Mouse (Mus musculus) CH12.LX (cell line): ENCODE results near the gene Ndufb10. TPM values are rescaled to one million over a fixed set of nuclear protein-coding genes. Genes with fewer than 3 reads are reported as not detected.

Source experiments
- DNase-seq: peaks from one replicate; pipeline ENCODE4 v3.0.0-alpha.2; 2013; ENCODE audit errors: extremely low read depth
- H3K27ac ChIP-seq: 2 replicates; pipeline ENCODE4 v1.5.1; 2012; ENCODE audit warnings: low read depth, mild to moderate bottlenecking, control low read depth, moderate library complexity; ENCODE audit not compliant: insufficient read depth
- H3K27me3 ChIP-seq: replicated peaks from 2 replicates; pipeline ENCODE3; 2012; ENCODE audit warnings: inconsistent platforms
- H3K36me3 ChIP-seq, 2 experiments: replicated peaks in 1 of 2; 2 replicates each; pipeline versions ENCODE3 to v1.6.1; 2012; ENCODE audit warnings: inconsistent platforms in 1 of 2, low read length in 1 of 2, mild to moderate bottlenecking in 1 of 2, mixed read lengths in 1 of 2, moderate library complexity in 1 of 2; ENCODE audit not compliant: control insufficient read depth in 1 of 2, insufficient read depth in 1 of 2
- H3K4me1 ChIP-seq, 2 experiments: 2 replicates each; pipeline ENCODE4 v1.6.1; 2012; ENCODE audit warnings: inconsistent platforms in 1 of 2, moderate library complexity in 1 of 2; ENCODE audit not compliant: insufficient read depth in 2 of 2, control insufficient read depth in 1 of 2
- H3K4me2 ChIP-seq: 2 replicates; pipeline ENCODE4 v1.6.1; 2012; ENCODE audit warnings: low read depth, mild to moderate bottlenecking, control low read depth; ENCODE audit not compliant: poor library complexity, insufficient read depth, severe bottlenecking
- H3K4me3 ChIP-seq, 3 experiments: fragments of 150-350 bp in 1 of 3; sonication (generic) in 1 of 3; replicated peaks in 1 of 3; 2 replicates each; pipeline versions ENCODE3 to v1.5.1; 2011 to 2012; ENCODE audit warnings: low read depth in 2 of 3, low read length in 2 of 3, mild to moderate bottlenecking in 2 of 3, moderate library complexity in 2 of 3, control low read depth in 1 of 3, improper control_type of control experiment in 1 of 3, inconsistent platforms in 1 of 3, mixed read lengths in 1 of 3; ENCODE audit not compliant: poor library complexity in 1 of 3
- H3K79me2 ChIP-seq: replicated peaks from 2 replicates; pipeline ENCODE4 v1.6.1; 2012; ENCODE audit warnings: mild to moderate bottlenecking, moderate library complexity; ENCODE audit not compliant: control insufficient read depth, poor library complexity, insufficient read depth, severe bottlenecking; ENCODE audit errors: extremely low read depth
- H3K9ac ChIP-seq: 2 replicates; pipeline ENCODE4 v1.6.1; 2012; ENCODE audit warnings: low read depth, mild to moderate bottlenecking, control low read depth, moderate library complexity; ENCODE audit not compliant: insufficient read depth
- H3K9me3 ChIP-seq: replicated peaks from 2 replicates; pipeline ENCODE3; 2012; ENCODE audit warnings: low read length, inconsistent platforms, mixed read lengths
- BHLHE40 ChIP-seq: IDR thresholded peaks from 2 replicates; pipeline ENCODE4 v1.6.1; 2011; ENCODE audit warnings: mild to moderate bottlenecking, low read depth, low read length, improper control_type of control experiment
- ELF1 ChIP-seq: IDR thresholded peaks from 2 replicates; pipeline ENCODE4 v1.6.1; 2014; ENCODE audit warnings: low read depth, mild to moderate bottlenecking, inconsistent platforms, low read length, improper control_type of control experiment
- JUN ChIP-seq: IDR thresholded peaks from 2 replicates; pipeline ENCODE4 v1.6.1; 2011; ENCODE audit warnings: low read depth, mild to moderate bottlenecking, low read length, improper control_type of control experiment, moderate library complexity; ENCODE audit not compliant: insufficient read depth
- JUND ChIP-seq: conservative IDR thresholded peaks from 2 replicates; pipeline ENCODE4 v1.6.1; 2011; ENCODE audit warnings: low read depth, low read length, improper control_type of control experiment
- MAFK ChIP-seq: IDR thresholded peaks from 2 replicates; pipeline ENCODE4 v1.6.1; 2011; ENCODE audit warnings: low read length, improper control_type of control experiment; ENCODE audit not compliant: insufficient replicate concordance
- MAX ChIP-seq: IDR thresholded peaks from 2 replicates; pipeline ENCODE4 v1.6.1; 2011; ENCODE audit warnings: low read length, improper control_type of control experiment
- MAZ ChIP-seq: IDR thresholded peaks from 2 replicates; pipeline ENCODE4 v1.6.1; 2012; ENCODE audit warnings: low read depth, mild to moderate bottlenecking, inconsistent platforms, low read length, improper control_type of control experiment, moderate library complexity
- MYC ChIP-seq: IDR thresholded peaks from 2 replicates; pipeline ENCODE4 v1.6.1; 2011; ENCODE audit warnings: low read depth, mild to moderate bottlenecking, improper control_type of control experiment, low read length
- NELFE ChIP-seq: IDR thresholded peaks from 2 replicates; pipeline ENCODE4 v1.6.1; 2011; ENCODE audit warnings: low read depth, low read length, improper control_type of control experiment
- NRF1 ChIP-seq: IDR thresholded peaks from 2 replicates; pipeline ENCODE4 v1.6.1; 2014; ENCODE audit warnings: low read depth, mild to moderate bottlenecking, inconsistent platforms, low read length, improper control_type of control experiment, moderate library complexity
- PAX5 ChIP-seq: IDR thresholded peaks from 2 replicates; pipeline ENCODE4 v1.6.1; 2012; ENCODE audit warnings: low read length, inconsistent platforms, mixed read lengths
- POLR2A ChIP-seq: IDR thresholded peaks from 2 replicates; pipeline ENCODE4 v1.6.1; 2011; ENCODE audit warnings: low read depth, mild to moderate bottlenecking, improper control_type of control experiment, low read length
- SMC3 ChIP-seq: IDR thresholded peaks from 2 replicates; pipeline ENCODE4 v1.6.1; 2011; ENCODE audit warnings: low read depth, low read length, improper control_type of control experiment
- UBTF ChIP-seq: IDR thresholded peaks from 2 replicates; pipeline ENCODE4 v1.6.1; 2012; ENCODE audit warnings: low read depth, mild to moderate bottlenecking, inconsistent platforms, low read length, improper control_type of control experiment, moderate library complexity
- USF1 ChIP-seq: IDR thresholded peaks from 2 replicates; pipeline ENCODE4 v1.6.1; 2014; ENCODE audit warnings: low read depth, mild to moderate bottlenecking, inconsistent platforms, low read length, improper control_type of control experiment
- ZMIZ1 ChIP-seq: IDR thresholded peaks from 2 replicates; pipeline ENCODE4 v1.6.1; 2012; ENCODE audit warnings: low read depth, mild to moderate bottlenecking, inconsistent platforms, low read length, improper control_type of control experiment
- ZNF384 ChIP-seq: IDR thresholded peaks from 2 replicates; pipeline ENCODE4 v1.6.1; 2012; ENCODE audit warnings: low read depth, low read length, improper control_type of control experiment, inconsistent platforms
- dilution Hi-C: fragments of 300-500 bp; cut with MboI; formaldehyde crosslinking; loops from 2 replicates; pipeline ENCODE4 v1.14.3; 2020; ENCODE audit warnings: low sequenced_read_pairs; ENCODE audit not compliant: extremely low pct_unique_long_range_greater_than_20kb, extremely low pct_ligation_motif_present
- in situ Hi-C: fragments of 300-500 bp; cut with MboI; formaldehyde crosslinking; loops from 3 replicates; pipeline ENCODE4 v1.14.3; 2019; ENCODE audit warnings: low sequenced_read_pairs, low pct_ligation_motif_present, low pct_unique_long_range_greater_than_20kb, mixed read lengths
- polyA plus RNA-seq: library from polyadenylated mRNA; unstranded; fragments of >175 nt; gene quantifications from 2 replicates; pipeline ENCODE4 v1.2.1, GENCODE M21; 2012; ENCODE audit warnings: low read depth; ENCODE audit not compliant: insufficient read length
- total RNA-seq, 2 experiments: library from RNA; depleted of rRNA; stranded (reverse); fragments of 300-350 nt in 1 of 2; fragments of >200 nt in 1 of 2; gene quantifications; 2 replicates each; pipeline ENCODE4 v1.2.3; 2012 to 2014

Ndufb10 gene
- total and polyA plus RNA-seq, 3 experiments: 136 to 207 (median 188) TPM

DNA sequence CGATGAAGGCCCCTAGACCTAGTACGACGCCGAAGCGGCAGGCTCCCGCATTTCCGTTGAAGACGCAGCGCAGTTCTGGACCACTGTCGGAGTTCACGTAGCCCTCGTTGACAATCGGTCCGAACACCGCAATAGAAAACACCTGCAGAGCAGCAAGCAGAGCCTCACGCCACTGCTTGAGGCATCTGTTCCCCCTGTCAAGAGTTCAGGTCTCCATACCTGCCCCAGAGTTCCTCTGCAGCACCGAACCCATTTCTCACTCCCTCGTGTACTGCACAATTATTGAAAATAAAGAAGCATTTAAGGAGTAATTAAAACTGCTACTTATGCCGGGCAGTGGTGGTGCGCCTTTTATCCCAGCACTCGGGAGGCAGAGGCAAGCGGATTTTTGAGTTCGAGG lies 36.7 kb downstream of the Ndufb10 start:
- peak overlapping the region in 1 of 3 experiments; percentile 48 for H3K4me3 ChIP-seq
- TF ChIP-seq MAFK (no peak), ZMIZ1 (no peak), MYC (no peak), UBTF (no peak), POLR2A (no peak), JUN (no peak), NRF1 (no peak), MAX (no peak), USF1 (no peak), SMC3 (no peak)
- TF ChIP-seq, all 38 proteins: peak for 0
- in situ Hi-C loops: no loop called here
- Histone ChIP-seq H3K4me2 (0 out of 2 replicates have a peak overlapping the region, but pooled peaks have one; percentile 66), H3K36me3 (peaks cover 0 to 4% of the 10 kb centered on the region in 2 experiments), H3K27me3 (peaks cover 27% of the 10 kb centered on the region), H3K9ac (no peak overlapping the region), H3K79me2 (no peaks in the 10 kb centered on the region), H3K27ac (no peak overlapping the region), H3K9me3 (no peaks in the 10 kb centered on the region), H3K4me1 (peaks cover 13 to 20% of the 10 kb centered on the region in 2 experiments)
- dilution Hi-C loops: no loop called here
- DNase-seq: no peak

DNA sequence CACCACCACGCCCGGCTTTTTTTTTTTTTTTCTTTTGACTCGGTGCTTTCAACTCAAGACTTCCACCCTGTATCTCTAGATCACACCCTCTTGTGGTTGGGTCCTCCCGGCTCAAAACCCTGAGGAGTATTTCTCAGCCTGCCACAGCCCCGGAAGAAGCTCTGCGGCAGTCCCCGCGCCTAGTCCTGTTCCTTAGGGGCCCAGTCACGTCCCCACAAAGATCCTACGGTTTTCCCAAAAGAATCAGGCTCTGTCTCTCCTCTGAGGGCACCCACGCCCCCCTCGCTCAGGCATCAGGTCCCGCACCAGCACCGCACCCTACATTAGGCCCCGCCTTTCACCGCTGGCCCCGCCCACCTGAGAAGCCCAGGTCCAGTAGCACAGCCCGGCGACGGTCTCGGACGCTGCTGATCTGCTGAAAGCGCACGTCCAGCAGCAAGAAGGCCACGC lies 37.1 kb downstream of the Ndufb10 start:
- Histone ChIP-seq H3K79me2 (no peaks in the 10 kb centered on the region), H3K9me3 (no peaks in the 10 kb centered on the region), H3K4me2 (peak overlapping the region; percentile 66; the same call in 1 of the 2 replicates), H3K36me3 (peaks cover under 1 to 4% of the 10 kb centered on the region in 2 experiments), H3K9ac (peak overlapping the region; percentile 18; the same call in 1 of the 2 replicates), H3K4me1 (peaks cover 9 to 16% of the 10 kb centered on the region in 2 experiments), H3K4me3 (peak overlapping the region; percentile 30 to 48 (median 45)), H3K27me3 (peaks cover 27% of the 10 kb centered on the region), H3K27ac (no peak overlapping the region)
- peak; percentile 48 for DNase-seq
- in situ Hi-C loops (no loop called here), dilution Hi-C loops (no loop called here)
- TF ChIP-seq JUND: no peak
- no peak for TF ChIP-seq BHLHE40
- TF ChIP-seq PAX5: no peak
- peak; percentile 49; the same call in 1 of the 2 replicates for TF ChIP-seq ELF1
- TF ChIP-seq MAZ: no peak
- TF ChIP-seq UBTF: no peak
- peak; percentile 81 for TF ChIP-seq ZNF384
- TF ChIP-seq NELFE: no peak
